Mouse (Mus musculus) telencephalon, adult 2 months (tissue): Measurements from ENCODE around the gene Tgm5.
"Not testable (repeated sequence)": the region's sequence is repeated elsewhere in the genome, so short reads cannot be mapped to it uniquely, and the experiment has no call there.

Source experiments
- DNase-seq: peaks from one replicate; pipeline ENCODE4 v3.0.0-alpha.2; 2011; ENCODE audit warnings: low read depth, low spot score

Gene Tgm5

GRCm38 (mm10) chr2:121085480-121086185 is at the start of gene Tgm5:
Tgm5 (minus strand) TSS chr2:121085841.
- no peak for DNase-seq

- DNase-seq = no peak
These were observed 47.2 kb upstream of the Tgm5 start for GRCm38 (mm10) chr2:121132822-121133221.

- DNase-seq = no peak
These were observed 43.4 kb upstream of the Tgm5 start for GRCm38 (mm10) chr2:121128865-121129620.

- no peak for DNase-seq
These were observed 41.9 kb upstream of the Tgm5 start for GRCm38 (mm10) chr2:121127536-121127935.

GRCm38 (mm10) chr2:121126302-121126701 is 40.7 kb upstream of the Tgm5 start:
- not testable (repeated sequence) for DNase-seq

GRCm38 (mm10) chr2:121119260-121119659 is 33.6 kb upstream of the Tgm5 start:
- DNase-seq = no peak

- DNase-seq = no peak
These were observed 29.8 kb upstream of the Tgm5 start for GRCm38 (mm10) chr2:121115418-121115817.

- DNase-seq = no peak
These were observed 24.1 kb upstream of the Tgm5 start, which contains the start of gene Tgm7 for GRCm38 (mm10) chr2:121109695-121110094. Tgm7 (minus strand) TSS chr2:121109795.

GRCm38 (mm10) chr2:121105940-121106339 is 20.3 kb upstream of the Tgm5 start:
- no peak for DNase-seq

GRCm38 (mm10) chr2:121102051-121102450 is 16.4 kb upstream of the Tgm5 start:
- peak; percentile 55 for DNase-seq

GRCm38 (mm10) chr2:121089751-121090150 is 4.1 kb upstream of the Tgm5 start:
- DNase-seq = no peak

GRCm38 (mm10) chr2:121088507-121088906 is 2.9 kb upstream of the Tgm5 start:
- DNase-seq = no peak

GRCm38 (mm10) chr2:121082626-121083025 is 3.0 kb downstream of the Tgm5 start:
- no peak for DNase-seq

GRCm38 (mm10) chr2:121074747-121075146 is 10.9 kb downstream of the Tgm5 start:
- no peak for DNase-seq

GRCm38 (mm10) chr2:121071871-121072270 is 13.8 kb downstream of the Tgm5 start:
- no peak for DNase-seq

GRCm38 (mm10) chr2:121069506-121069905 is 16.1 kb downstream of the Tgm5 start:
- no peak for DNase-seq

- DNase-seq = no peak
These were observed 18.5 kb downstream of the Tgm5 start for GRCm38 (mm10) chr2:121067116-121067515.

- DNase-seq = no peak
These were observed 24.3 kb downstream of the Tgm5 start for GRCm38 (mm10) chr2:121061315-121061714.

- DNase-seq = no peak
These were observed 27.6 kb downstream of the Tgm5 start for GRCm38 (mm10) chr2:121057997-121058396.

GRCm38 (mm10) chr2:121055915-121056314 is 29.7 kb downstream of the Tgm5 start:
- DNase-seq = no peak

GRCm38 (mm10) chr2:121054060-121054459 is 31.6 kb downstream of the Tgm5 start:
- DNase-seq = no peak

GRCm38 (mm10) chr2:121052176-121052575 is 33.5 kb downstream of the Tgm5 start:
- DNase-seq = no peak

- no peak for DNase-seq
These were observed 40.0 kb downstream of the Tgm5 start for GRCm38 (mm10) chr2:121045653-121046052.
